Mouse (Mus musculus) left cerebral cortex, postnatal 25 days (tissue): Measurements from ENCODE around the gene Apol9b. TPM values are rescaled to one million over a fixed set of nuclear protein-coding genes. Genes with fewer than 3 reads are reported as not detected.

ENCODE experiments used
- DNase-seq, 2 experiments: peaks; one replicate each; pipeline ENCODE4 v3.0.0; 2022; ENCODE audit warnings: low spot score in 2 of 2, mixed read lengths in 1 of 2
- intact Hi-C: fragments of 180-260 bp; cut with DNase I; formaldehyde crosslinking; loops from one replicate; pipeline ENCODE4 v1.15.1; 2025
- total RNA-seq, 2 experiments: library from RNA; stranded (reverse); gene quantifications; 2 replicates each; pipeline ENCODE4 v1.2.3; 2021

The Apol9b gene
- total RNA-seq, 2 experiments from 2014 or later = not detected

DNA sequence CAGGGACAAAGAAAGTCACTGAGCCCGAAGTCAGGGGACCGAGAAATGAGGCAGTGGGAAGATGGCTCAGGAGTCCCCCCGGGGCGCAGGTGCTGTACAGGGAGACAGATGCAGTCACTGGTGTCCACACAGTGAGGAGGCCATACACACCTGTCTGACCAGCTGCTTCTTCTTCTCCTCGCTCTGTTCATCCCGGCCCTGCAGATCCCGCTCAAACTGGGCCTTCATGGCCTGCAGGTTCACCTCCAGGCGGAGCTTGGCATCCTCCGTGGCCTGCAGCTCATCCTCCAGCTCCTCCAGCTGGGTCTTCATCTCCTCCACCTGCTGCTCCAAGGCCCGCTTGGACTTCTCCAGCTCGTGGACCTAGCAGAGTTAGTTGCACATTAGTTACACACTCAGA lies 38.1 kb downstream of the Apol9b start:
- intact Hi-C loops = no loop called here
- DNase-seq = no peak

GRCm38 (mm10) chr15:77770341-77770740 lies 41.5 kb downstream of the Apol9b start:
- intact Hi-C loops = no loop called here

DNA sequence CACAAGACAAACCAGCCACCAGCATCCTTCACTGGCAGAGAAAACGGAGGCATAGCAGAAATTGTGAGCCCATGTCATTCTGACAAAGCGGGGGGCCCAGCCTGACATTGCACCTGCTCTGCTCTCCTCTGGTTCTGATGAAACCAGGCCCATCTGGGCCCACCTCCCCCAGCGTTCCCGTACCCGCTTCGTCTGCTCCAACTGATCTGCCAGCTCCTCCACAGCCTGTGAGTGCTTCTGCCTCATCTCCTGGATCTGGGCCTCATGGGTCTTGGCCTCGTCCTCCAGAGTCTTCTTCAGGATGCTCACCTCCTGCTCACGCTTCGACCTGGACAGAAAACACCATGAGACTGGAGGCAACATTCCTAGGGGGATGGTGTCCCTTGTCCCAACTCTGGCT lies 42.1 kb downstream of the Apol9b start:
- intact Hi-C loops = no loop called here
- no peak for DNase-seq

More at GRCm38 (mm10) chr15:77770341-77770740, 41.5 kb downstream of the Apol9b start:
- DNase-seq = peak in 1 of 2 experiments; percentile 37

DNA sequence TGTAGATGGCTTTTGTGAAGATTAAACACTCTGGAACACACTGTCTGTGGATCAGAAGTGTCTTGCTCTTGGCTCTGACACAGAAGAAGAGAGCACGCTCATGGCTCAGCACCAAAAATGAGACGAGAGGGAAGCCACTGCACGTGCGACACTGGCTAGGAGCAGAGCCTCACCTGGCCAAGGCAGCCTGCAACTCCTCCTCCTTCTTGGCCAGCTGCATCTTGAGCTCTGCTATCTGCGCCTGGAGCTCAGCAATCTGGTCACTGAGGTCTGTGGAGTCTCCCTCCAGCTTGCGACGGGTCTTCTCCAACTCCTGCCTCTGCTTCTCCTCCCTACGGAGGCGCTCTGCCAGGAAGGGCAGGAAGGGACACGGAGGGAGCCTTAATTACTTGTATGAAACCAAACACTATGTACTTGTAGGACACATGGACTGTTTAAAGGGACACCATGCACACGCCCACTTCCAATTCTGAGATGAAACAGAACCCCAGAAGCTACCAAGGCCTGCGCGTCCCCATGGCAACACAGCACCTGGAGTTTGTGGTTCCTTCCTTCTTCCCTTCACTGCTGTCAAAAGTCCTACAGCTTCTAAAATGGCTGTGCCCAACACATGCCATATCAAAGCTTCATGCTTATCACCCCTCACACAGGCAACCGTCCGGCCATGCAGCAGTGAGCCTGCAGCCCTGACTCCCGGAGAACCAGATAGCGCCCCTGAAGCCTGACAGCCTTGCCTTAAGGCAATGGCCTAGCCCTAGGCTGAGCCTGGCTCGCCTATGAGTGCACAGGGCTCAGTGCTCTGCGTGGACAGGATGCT lies 44.5 kb downstream of the Apol9b start:
- intact Hi-C loops = no loop called here
- DNase-seq = no peak

- DNase-seq = no peak
- intact Hi-C loops = no loop called here
Measured at GRCm38 (mm10) chr15:77774303-77774702, 45.5 kb downstream of the Apol9b start.

DNA sequence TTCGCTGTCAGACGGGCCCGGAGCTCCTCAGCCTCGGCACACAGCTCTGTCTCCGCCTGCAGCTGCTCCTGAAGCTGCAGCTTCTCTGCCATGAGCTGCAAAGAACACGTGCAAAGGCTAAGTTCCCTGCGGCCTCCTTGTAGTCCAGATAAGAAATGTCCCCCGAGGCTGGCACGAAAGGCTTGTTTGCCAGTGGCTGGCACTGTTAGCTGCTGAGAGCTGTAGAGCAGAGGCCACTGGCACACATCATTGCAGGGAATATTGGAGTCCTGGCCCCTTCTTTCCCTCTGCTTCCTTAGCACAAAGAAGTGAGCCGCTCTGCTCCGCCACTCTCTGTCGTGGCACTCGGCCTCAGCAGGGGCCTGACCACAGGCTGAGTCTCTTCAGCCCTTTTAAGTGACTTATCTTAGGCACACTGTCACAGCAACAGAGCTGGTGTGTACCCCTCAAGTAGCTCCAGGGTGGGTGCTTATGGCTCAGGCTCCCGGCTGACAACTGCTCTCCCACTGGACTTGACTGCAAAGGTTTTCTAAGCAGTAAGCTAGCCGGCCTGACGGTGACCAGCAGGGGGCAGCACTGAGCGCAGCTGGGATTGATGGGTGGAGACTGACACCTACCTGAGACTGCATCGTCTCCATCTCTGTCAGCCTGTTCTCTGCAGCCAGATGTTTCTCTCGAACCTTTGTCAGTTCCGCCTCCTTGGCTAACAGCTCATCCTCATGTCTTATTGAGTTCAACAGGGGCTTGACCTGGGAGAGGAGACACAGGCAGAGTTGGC lies 46.5 kb downstream of the Apol9b start:
- intact Hi-C loops = loop anchor here (1.0 kb wide), 1 partner anchor 142 kb away; no protein-coding TSS in a partner anchor
- DNase-seq = peak; percentile 64 to 73

DNA sequence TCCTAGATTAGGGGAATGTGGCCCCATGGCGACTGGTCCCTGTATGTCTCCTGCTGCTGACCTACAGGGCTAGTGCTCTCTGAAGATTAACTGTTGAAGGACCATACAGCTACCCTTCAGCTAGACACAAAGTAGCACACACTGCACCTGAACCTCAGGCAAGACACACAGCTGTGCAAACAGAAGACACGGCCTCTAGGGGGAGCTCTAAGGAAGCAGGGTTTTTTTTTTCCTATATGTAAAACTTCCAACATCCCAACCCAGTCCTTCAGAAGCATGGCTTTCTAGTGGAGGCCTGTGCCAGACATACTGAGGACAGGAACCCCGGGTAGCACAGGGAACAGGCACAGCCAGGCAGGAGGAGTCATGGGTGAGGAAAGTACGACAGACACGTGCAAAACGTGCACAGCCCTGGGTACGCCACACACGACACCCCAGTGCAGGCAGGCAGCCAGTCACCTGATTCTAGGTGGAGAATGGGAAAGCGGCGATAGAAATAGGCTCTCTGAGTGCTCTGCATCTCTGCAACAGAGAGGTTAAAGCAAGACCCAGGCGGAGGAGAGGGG lies 53.7 kb downstream of the Apol9b start:
- DNase-seq = no peak
- intact Hi-C loops = loop anchor here (5.0 kb wide), 1 partner anchor 60 kb away; the partner anchor contains the start of gene Myh9

- peak; percentile 77 to 96 for DNase-seq
- intact Hi-C loops = loop anchor here (5.0 kb wide), 1 partner anchor 58 kb away; the partner anchor contains the start of gene Myh9
Measured at GRCm38 (mm10) chr15:77784039-77784824, 55.4 kb downstream of the Apol9b start.

GRCm38 (mm10) chr15:77785807-77786206 lies 57.0 kb downstream of the Apol9b start:
- intact Hi-C loops = no loop called here
- no peak for DNase-seq

Other genes with a start within 250 kb of the Apol9b start
- gene Apol11a, start 220.8 kb upstream of the Apol9b start, total RNA-seq = not detected
- not detected for gene Apol7c, start 195.7 kb upstream of the Apol9b start, total RNA-seq
- not detected for gene 1700025B11Rik, start 167.1 kb upstream of the Apol9b start, total RNA-seq
- not detected for gene Apol10b, start 132.9 kb upstream of the Apol9b start, total RNA-seq
- gene Gm36245, start 129.8 kb upstream of the Apol9b start, total RNA-seq = not detected
- not detected for gene Apol11b, start 85.8 kb upstream of the Apol9b start, total RNA-seq
- under 1 TPM in 1 of 2 experiments, not detected in 1; 0.27 TPM for gene Apol7e, start 30.2 kb upstream of the Apol9b start, total RNA-seq
- 1 to 10 TPM; 2.2 to 3.3 TPM for gene Apol8, start 28.0 kb downstream of the Apol9b start, total RNA-seq
- gene Myh9, start 113.1 kb downstream of the Apol9b start, total RNA-seq = 10 to 100 TPM; 69.9 to 75.5 TPM
- gene Txn2, start 200.0 kb downstream of the Apol9b start, total RNA-seq = 100 to 1,000 TPM; 132 to 135 TPM
- gene Foxred2, start 227.7 kb downstream of the Apol9b start, total RNA-seq = 10 to 100 TPM; 11.8 to 12.0 TPM
- gene Eif3d, start 241.8 kb downstream of the Apol9b start, total RNA-seq = 100 to 1,000 TPM in 1 of 2 experiments, 10 to 100 TPM in 1; 97.3 to 105 TPM